In genomic region chr12:79969346-79970226, GRCm38 (mm10) we compare ENCODE assay signal across 8 mouse cellular contexts.
DNase-seq lines count a peak whose midpoint lies in the region; ATAC-seq and TF ChIP-seq lines count a peak whose summit lies in the region.
"Had no signal": no experiment of that assay in that cellular context is flagged by ENCODE, and none has a peak within 500 bp of the region (broad histone marks: within the 10 kb centered on the region; RNA-seq: fewer than 3 reads in every experiment).

No protein-coding gene starts in this region.

- peak; percentile 26 to 56 for DNase-seq in urinary bladder, postnatal 4 days (ENCODE audit: low spot score in 2 of 2)
- DNase-seq in urinary bladder, postnatal 25 days (ENCODE audit: low spot score): no peak
- DNase-seq in heart, adult 2 months: peak; percentile 53 to 65
- peak; percentile 81 to 84 for DNase-seq in kidney, adult 8-10 months
- DNase-seq in lung, postnatal 4 days: peak; percentile 55 to 64
- DNase-seq in frontal cortex, postnatal 25 days (ENCODE audit: low spot score in 2 of 2): no peak

- H3K79me2 ChIP-seq in heart, adult 2 months (replicated peaks; ENCODE audit: control insufficient read depth, insufficient read depth, low read length): no peaks in the 10 kb centered on the region

- TF ChIP-seq CTCF in heart, adult 2 months (IDR thresholded peaks at IDR 0.05): peak; percentile 69

- WGBS in heart, adult 2 months: 87% methylated on average over 3 of the region's 3 CpGs

- H3K36me3 ChIP-seq in heart, adult 2 months (ENCODE audit: control insufficient read depth, insufficient read depth, low read length): peaks cover 3% of the 10 kb centered on the region; the same call in 1 of the 2 replicates

- no peak for ATAC-seq in activated CD4-positive, CD25-positive, alpha-beta regulatory T cell, adult 4 months

- TF ChIP-seq POLR2A in heart, adult 2 months (IDR thresholded peaks at IDR 0.05; ENCODE audit: insufficient read depth, low read depth, low read length): no peak

- intact Hi-C loops in heart, adult 2 months (cut with DNase I): loop anchor here (5.0 to 10.0 kb wide), 3 partner anchors 93 to 615 kb away; no protein-coding TSS in a partner anchor

- H3K27me3 ChIP-seq in heart, adult 2 months (ENCODE audit: control insufficient read depth, insufficient read depth, low read length): no peaks in the 10 kb centered on the region

- peak overlapping the region; percentile 45 for H3K9ac ChIP-seq in heart, adult 2 months (ENCODE audit: low read depth, low read length)

- no peak for TF ChIP-seq EP300 in heart, adult 2 months (IDR thresholded peaks at IDR 0.05; ENCODE audit: insufficient read depth, low read depth, low read length)

- no peak overlapping the region for H3K4me3 ChIP-seq in heart, adult 2 months
- H3K4me3 ChIP-seq: megakaryocyte, embryonic 14.5 days had no signal

- peak overlapping the region; percentile 76 for H3K27ac ChIP-seq in heart, adult 2 months

- peaks cover 37% of the 10 kb centered on the region for H3K4me1 ChIP-seq in heart, adult 2 months (ENCODE audit: control insufficient read depth, insufficient read depth, low read length)

Comparison
In these comparisons a context has a peak if more than half of its experiments do, and no peak if none do; other contexts are left out.
1. DNase-seq: peak in urinary bladder, postnatal 4 days (2 of 2), heart, adult 2 months (2 of 2), kidney, adult 8-10 months (2 of 2) and lung, postnatal 4 days (2 of 2); none in urinary bladder, postnatal 25 days (single experiment) and frontal cortex, postnatal 25 days (0 of 2).